Mouse (Mus musculus): ENCODE results near the gene Cdcp2. TPM values are rescaled to one million over a fixed set of nuclear protein-coding genes. Genes with fewer than 3 reads are reported as not detected.
A peak's percentile ranks its signal among the peaks of the same experiment; 100 is the strongest.

The Cdcp2 gene
- polyA plus RNA-seq, 1 experiment from 2014 or later: not detected

GRCm38 (mm10) chr4:107120676-107121075, 24.0 kb downstream of the Cdcp2 start:
- H3K27me3 ChIP-seq (replicated peaks): no peaks in the 10 kb centered on the region
- peaks cover 8% of the 10 kb centered on the region for H3K4me1 ChIP-seq
- no peak overlapping the region for H3K4me3 ChIP-seq (replicated peaks)
- 90% methylated on average over 6 of the region's 6 CpGs for WGBS
- ATAC-seq (ENCODE audit: low FRiP score): no peak
- no peak overlapping the region for H3K4me2 ChIP-seq
- H3K9me3 ChIP-seq (replicated peaks): no peaks in the 10 kb centered on the region
- no peak overlapping the region for H3K9ac ChIP-seq (replicated peaks)
- H3K36me3 ChIP-seq: no peaks in the 10 kb centered on the region
- H3K27ac ChIP-seq (replicated peaks): no peak overlapping the region

- no peak overlapping the region for H3K4me3 ChIP-seq (replicated peaks)
- no peak overlapping the region for H3K27ac ChIP-seq (replicated peaks)
- H3K36me3 ChIP-seq: no peaks in the 10 kb centered on the region
- H3K4me2 ChIP-seq: no peak overlapping the region
- peaks cover 8% of the 10 kb centered on the region for H3K4me1 ChIP-seq
- H3K9ac ChIP-seq (replicated peaks): no peak overlapping the region
- ATAC-seq (ENCODE audit: low FRiP score): 0 out of 2 replicates have a peak, but pooled peaks have one; percentile 65
- no peaks in the 10 kb centered on the region for H3K9me3 ChIP-seq (replicated peaks)
- no peaks in the 10 kb centered on the region for H3K27me3 ChIP-seq (replicated peaks)
- 34% methylated on average over 12 of the region's 12 CpGs for WGBS
Measured at GRCm38 (mm10) chr4:107121165-107121943, 24.7 kb downstream of the Cdcp2 start.

GRCm38 (mm10) chr4:107124376-107124775, 27.7 kb downstream of the Cdcp2 start:
- Histone ChIP-seq H3K9me3 (replicated peaks) (no peaks in the 10 kb centered on the region), H3K27me3 (replicated peaks) (no peaks in the 10 kb centered on the region), H3K4me3 (replicated peaks) (no peak overlapping the region), H3K36me3 (no peaks in the 10 kb centered on the region), H3K27ac (replicated peaks) (no peak overlapping the region), H3K9ac (replicated peaks) (0 out of 2 replicates have a peak overlapping the region, but pooled peaks have one; percentile 7), H3K4me1 (peaks cover 17% of the 10 kb centered on the region), H3K4me2 (no peak overlapping the region)
- no peak for ATAC-seq (ENCODE audit: low FRiP score)
- WGBS: 65% methylated on average over 7 of the region's 7 CpGs

- 54% methylated on average over 5 of the region's 5 CpGs for WGBS
- Histone ChIP-seq H3K4me2 (no peak overlapping the region), H3K36me3 (no peaks in the 10 kb centered on the region), H3K27ac (replicated peaks) (no peak overlapping the region), H3K4me3 (replicated peaks) (no peak overlapping the region), H3K27me3 (replicated peaks) (no peaks in the 10 kb centered on the region), H3K4me1 (peaks cover 17% of the 10 kb centered on the region), H3K9me3 (replicated peaks) (no peaks in the 10 kb centered on the region), H3K9ac (replicated peaks) (no peak overlapping the region)
- ATAC-seq (ENCODE audit: low FRiP score): no peak
Measured at GRCm38 (mm10) chr4:107125101-107125500, 28.4 kb downstream of the Cdcp2 start.

GRCm38 (mm10) chr4:107126389-107126788, 29.7 kb downstream of the Cdcp2 start:
- H3K27ac ChIP-seq (replicated peaks): no peak overlapping the region

GRCm38 (mm10) chr4:107126891-107127524, 30.3 kb downstream of the Cdcp2 start:
- ATAC-seq (ENCODE audit: low FRiP score): no peak
- Histone ChIP-seq H3K27ac (replicated peaks) (no peak overlapping the region), H3K27me3 (replicated peaks) (no peaks in the 10 kb centered on the region), H3K9ac (replicated peaks) (no peak overlapping the region), H3K36me3 (no peaks in the 10 kb centered on the region), H3K4me2 (no peak overlapping the region), H3K9me3 (replicated peaks) (no peaks in the 10 kb centered on the region), H3K4me3 (replicated peaks) (no peak overlapping the region), H3K4me1 (peaks cover 16% of the 10 kb centered on the region)
- 24% methylated on average over 13 of the region's 13 CpGs for WGBS

More at GRCm38 (mm10) chr4:107126389-107126788, 29.7 kb downstream of the Cdcp2 start:
- H3K4me2 ChIP-seq: no peak overlapping the region
- 26% methylated on average over 10 of the region's 10 CpGs for WGBS
- peaks cover 19% of the 10 kb centered on the region for H3K4me1 ChIP-seq
- H3K4me3 ChIP-seq (replicated peaks): no peak overlapping the region
- no peak overlapping the region for H3K9ac ChIP-seq (replicated peaks)
- no peaks in the 10 kb centered on the region for H3K27me3 ChIP-seq (replicated peaks)
- ATAC-seq (ENCODE audit: low FRiP score): no peak
- H3K9me3 ChIP-seq (replicated peaks): no peaks in the 10 kb centered on the region
- no peaks in the 10 kb centered on the region for H3K36me3 ChIP-seq

- Histone ChIP-seq H3K9me3 (replicated peaks) (no peaks in the 10 kb centered on the region), H3K4me3 (replicated peaks) (no peak overlapping the region), H3K27ac (replicated peaks) (no peak overlapping the region), H3K36me3 (no peaks in the 10 kb centered on the region), H3K4me2 (no peak overlapping the region), H3K27me3 (replicated peaks) (no peaks in the 10 kb centered on the region), H3K4me1 (peaks cover 16% of the 10 kb centered on the region), H3K9ac (replicated peaks) (0 out of 2 replicates have a peak overlapping the region, but pooled peaks have one; percentile 6)
- 26% methylated on average over 13 of the region's 13 CpGs for WGBS
- ATAC-seq (ENCODE audit: low FRiP score): no peak
Measured at GRCm38 (mm10) chr4:107127901-107128669, 31.4 kb downstream of the Cdcp2 start.

- peaks cover 16% of the 10 kb centered on the region for H3K4me1 ChIP-seq
- 74% methylated on average over 8 of the region's 8 CpGs for WGBS
- no peak overlapping the region for H3K9ac ChIP-seq (replicated peaks)
- ATAC-seq (ENCODE audit: low FRiP score): no peak
- no peaks in the 10 kb centered on the region for H3K27me3 ChIP-seq (replicated peaks)
- H3K4me2 ChIP-seq: no peak overlapping the region
- H3K36me3 ChIP-seq: no peaks in the 10 kb centered on the region
- no peaks in the 10 kb centered on the region for H3K9me3 ChIP-seq (replicated peaks)
- no peak overlapping the region for H3K27ac ChIP-seq (replicated peaks)
- no peak overlapping the region for H3K4me3 ChIP-seq (replicated peaks)
Measured at GRCm38 (mm10) chr4:107129373-107129772, 32.7 kb downstream of the Cdcp2 start.

GRCm38 (mm10) chr4:107130534-107130933, 33.8 kb downstream of the Cdcp2 start:
- Histone ChIP-seq H3K36me3 (no peaks in the 10 kb centered on the region), H3K4me3 (replicated peaks) (no peak overlapping the region), H3K4me2 (no peak overlapping the region), H3K4me1 (peaks cover 21% of the 10 kb centered on the region), H3K27ac (replicated peaks) (no peak overlapping the region), H3K9ac (replicated peaks) (no peak overlapping the region), H3K9me3 (replicated peaks) (no peaks in the 10 kb centered on the region), H3K27me3 (replicated peaks) (no peaks in the 10 kb centered on the region)
- ATAC-seq (ENCODE audit: low FRiP score): no peak
- WGBS: 16% methylated on average over 9 of the region's 9 CpGs

GRCm38 (mm10) chr4:107134891-107135290, 38.2 kb downstream of the Cdcp2 start:
- peaks cover 34% of the 10 kb centered on the region for H3K4me1 ChIP-seq

GRCm38 (mm10) chr4:107135663-107136062, 39.0 kb downstream of the Cdcp2 start:
- ATAC-seq (ENCODE audit: low FRiP score): no peak
- Histone ChIP-seq H3K9me3 (replicated peaks) (no peaks in the 10 kb centered on the region), H3K27ac (replicated peaks) (no peak overlapping the region), H3K4me1 (peaks cover 38% of the 10 kb centered on the region), H3K9ac (replicated peaks) (no peak overlapping the region), H3K36me3 (no peaks in the 10 kb centered on the region), H3K27me3 (replicated peaks) (no peaks in the 10 kb centered on the region), H3K4me3 (replicated peaks) (no peak overlapping the region), H3K4me2 (no peak overlapping the region)
- WGBS: 71% methylated on average over 5 of the region's 5 CpGs

More at GRCm38 (mm10) chr4:107134891-107135290, 38.2 kb downstream of the Cdcp2 start:
- Histone ChIP-seq H3K27ac (replicated peaks) (no peak overlapping the region), H3K9ac (replicated peaks) (no peak overlapping the region), H3K36me3 (no peaks in the 10 kb centered on the region), H3K4me2 (no peak overlapping the region), H3K9me3 (replicated peaks) (no peaks in the 10 kb centered on the region), H3K4me3 (replicated peaks) (no peak overlapping the region), H3K27me3 (replicated peaks) (no peaks in the 10 kb centered on the region)
- ATAC-seq (ENCODE audit: low FRiP score): no peak
- 95% methylated on average over 3 of the region's 3 CpGs for WGBS
